Mouse (Mus musculus) retina, postnatal 1 day (tissue): ENCODE data around the gene Prr5l.

Experiments used
- DNase-seq: peaks from one replicate; pipeline ENCODE4 v3.0.0-alpha.2; 2012

Prr5l gene

GRCm38 (mm10) chr2:101882998-101883397 lies at the start of gene Prr5l:
TSS of gene Prr5l (minus strand) at chr2:101883027.
- peak; percentile 93 for DNase-seq

- DNase-seq = peak; percentile 29
Observed at GRCm38 (mm10) chr2:101932169-101932936, 49.5 kb upstream of the Prr5l start.

- DNase-seq = peak; percentile 35
Observed at GRCm38 (mm10) chr2:101925591-101926188, 42.9 kb upstream of the Prr5l start.

- DNase-seq = no peak
Observed at GRCm38 (mm10) chr2:101925183-101925582, 42.4 kb upstream of the Prr5l start.

- no peak for DNase-seq
Observed at GRCm38 (mm10) chr2:101923181-101923580, 40.4 kb upstream of the Prr5l start.

GRCm38 (mm10) chr2:101922302-101922701 lies 39.5 kb upstream of the Prr5l start:
- DNase-seq = no peak

GRCm38 (mm10) chr2:101920136-101920554 lies 37.3 kb upstream of the Prr5l start:
- DNase-seq = no peak

GRCm38 (mm10) chr2:101918518-101918917 lies 35.7 kb upstream of the Prr5l start:
- peak; percentile 62 for DNase-seq

- DNase-seq = no peak
Observed at GRCm38 (mm10) chr2:101909326-101910080, 26.7 kb upstream of the Prr5l start.

- no peak for DNase-seq
Observed at GRCm38 (mm10) chr2:101908773-101909172, 25.9 kb upstream of the Prr5l start.

GRCm38 (mm10) chr2:101907386-101908022 lies 24.7 kb upstream of the Prr5l start:
- peak; percentile 48 for DNase-seq

- no peak for DNase-seq
Observed at GRCm38 (mm10) chr2:101906379-101906690, 23.5 kb upstream of the Prr5l start.

- DNase-seq = peak; percentile 90
Observed at GRCm38 (mm10) chr2:101905534-101906378, 22.9 kb upstream of the Prr5l start.

GRCm38 (mm10) chr2:101902196-101902595 lies 19.4 kb upstream of the Prr5l start:
- DNase-seq = no peak

GRCm38 (mm10) chr2:101896425-101897204 lies 13.8 kb upstream of the Prr5l start:
- DNase-seq = no peak

GRCm38 (mm10) chr2:101894126-101894525 lies 11.3 kb upstream of the Prr5l start:
- no peak for DNase-seq

- DNase-seq = no peak
Observed at GRCm38 (mm10) chr2:101891143-101891542, 8.3 kb upstream of the Prr5l start.

GRCm38 (mm10) chr2:101888886-101889285 lies 6.1 kb upstream of the Prr5l start:
- no peak for DNase-seq

GRCm38 (mm10) chr2:101885768-101886438 lies 3.1 kb upstream of the Prr5l start, which contains the start of gene Commd9:
TSS of gene Commd9 (plus strand) at chr2:101886247.
- peak; percentile 96 for DNase-seq

GRCm38 (mm10) chr2:101884286-101884685 lies 1.5 kb upstream of the Prr5l start:
- DNase-seq = no peak
